Mouse (Mus musculus): Measurements from ENCODE around the gene Cuedc1. TPM values are rescaled to one million over a fixed set of nuclear protein-coding genes. Genes with fewer than 3 reads are reported as not detected.

Gene Cuedc1
- polyA plus RNA-seq, 1 experiment: 42.0 TPM

DNA sequence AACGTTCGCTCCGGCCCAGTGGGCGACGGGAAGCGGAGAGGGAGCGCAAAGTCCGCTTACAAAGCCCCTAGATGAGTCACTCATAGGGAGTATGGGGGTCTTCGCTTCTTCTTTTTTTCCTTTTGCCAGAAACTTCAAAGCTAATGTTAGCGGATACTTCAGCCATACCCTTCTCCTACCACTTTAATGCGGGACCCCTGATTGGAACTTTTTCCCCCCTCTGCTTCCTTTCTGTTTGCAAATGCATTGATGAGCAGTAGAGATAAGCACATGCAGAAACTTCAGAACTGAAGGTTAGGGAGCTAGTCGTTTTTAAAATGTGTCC lies 28.6 kb upstream of the Cuedc1 start:
- peaks cover 11% of the 10 kb centered on the region for H3K4me1 ChIP-seq (ENCODE audit: control insufficient read depth, insufficient read depth, low read length)
- H3K27ac ChIP-seq (ENCODE audit: insufficient read depth, low read length): no peak overlapping the region; the same call in 1 of the 2 replicates
- H3K4me3 ChIP-seq (replicated peaks; ENCODE audit: insufficient read depth, low read depth, low read length): peak overlapping the region; percentile 100
- DNase-seq: no peak
- no peak for TF ChIP-seq CTCF (IDR thresholded peaks at IDR 0.05; ENCODE audit: borderline replicate concordance, insufficient read depth, low read depth, low read length)
- H3K27me3 ChIP-seq (ENCODE audit: control insufficient read depth, insufficient read depth, low read length): no peaks in the 10 kb centered on the region
- WGBS: 1% methylated on average over 12 of the region's 12 CpGs

- Histone ChIP-seq H3K4me3 (replicated peaks; ENCODE audit: insufficient read depth, low read depth, low read length) (peak overlapping the region; percentile 19), H3K27me3 (ENCODE audit: control insufficient read depth, insufficient read depth, low read length) (no peaks in the 10 kb centered on the region), H3K27ac (ENCODE audit: insufficient read depth, low read length) (no peak overlapping the region), H3K4me1 (ENCODE audit: control insufficient read depth, insufficient read depth, low read length) (peaks cover 11% of the 10 kb centered on the region)
- no peak for DNase-seq
- TF ChIP-seq POLR2A (IDR thresholded peaks at IDR 0.05; ENCODE audit: borderline replicate concordance, insufficient read depth, low read length): no peak
- no peak for TF ChIP-seq CTCF (IDR thresholded peaks at IDR 0.05; ENCODE audit: borderline replicate concordance, insufficient read depth, low read depth, low read length)
- 16% methylated on average over 4 of the region's 4 CpGs for WGBS
Observed at GRCm38 (mm10) chr11:88070392-88070791, 27.5 kb upstream of the Cuedc1 start.

GRCm38 (mm10) chr11:88071113-88071512 lies 26.7 kb upstream of the Cuedc1 start:
- H3K4me3 ChIP-seq (replicated peaks; ENCODE audit: insufficient read depth, low read depth, low read length): no peak overlapping the region
- H3K27me3 ChIP-seq (ENCODE audit: control insufficient read depth, insufficient read depth, low read length): no peaks in the 10 kb centered on the region
- H3K4me1 ChIP-seq (ENCODE audit: control insufficient read depth, insufficient read depth, low read length): peaks cover 11% of the 10 kb centered on the region
- no peak for DNase-seq
- 48% methylated on average over 5 of the region's 5 CpGs for WGBS
- no peak for TF ChIP-seq CTCF (IDR thresholded peaks at IDR 0.05; ENCODE audit: borderline replicate concordance, insufficient read depth, low read depth, low read length)
- TF ChIP-seq POLR2A (IDR thresholded peaks at IDR 0.05; ENCODE audit: borderline replicate concordance, insufficient read depth, low read length): no peak
- no peak overlapping the region for H3K27ac ChIP-seq (ENCODE audit: insufficient read depth, low read length)

DNA sequence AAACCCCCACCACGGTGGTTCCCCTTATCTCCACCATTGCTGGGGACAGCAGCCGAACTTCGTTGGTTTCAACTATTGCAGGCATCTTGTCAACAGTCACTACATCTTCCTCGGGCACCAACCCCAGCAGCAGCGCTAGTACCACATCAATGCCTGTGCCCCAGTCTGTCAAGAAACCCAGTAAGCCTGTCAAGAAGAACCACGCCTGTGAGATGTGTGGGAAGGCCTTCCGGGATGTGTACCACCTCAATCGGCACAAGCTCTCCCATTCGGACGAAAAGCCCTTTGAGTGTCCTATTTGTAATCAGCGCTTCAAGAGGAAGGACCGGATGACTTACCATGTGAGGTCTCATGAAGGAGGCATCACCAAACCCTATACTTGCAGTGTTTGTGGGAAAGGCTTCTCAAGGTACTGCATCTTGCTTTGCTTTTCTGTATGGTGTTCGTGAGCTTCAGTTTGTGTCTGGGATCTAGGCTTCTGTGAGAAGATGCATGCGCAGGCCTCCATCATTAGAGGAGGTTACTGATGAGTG lies 24.4 kb upstream of the Cuedc1 start:
- 74% methylated on average over 14 of the region's 14 CpGs for WGBS
- Histone ChIP-seq H3K4me3 (replicated peaks; ENCODE audit: insufficient read depth, low read depth, low read length) (no peak overlapping the region), H3K4me1 (ENCODE audit: control insufficient read depth, insufficient read depth, low read length) (peaks cover 11% of the 10 kb centered on the region), H3K27me3 (ENCODE audit: control insufficient read depth, insufficient read depth, low read length) (no peaks in the 10 kb centered on the region), H3K27ac (ENCODE audit: insufficient read depth, low read length) (no peak overlapping the region)
- no peak for TF ChIP-seq CTCF (IDR thresholded peaks at IDR 0.05; ENCODE audit: borderline replicate concordance, insufficient read depth, low read depth, low read length)
- TF ChIP-seq POLR2A (IDR thresholded peaks at IDR 0.05; ENCODE audit: borderline replicate concordance, insufficient read depth, low read length): no peak
- no peak for DNase-seq

DNA sequence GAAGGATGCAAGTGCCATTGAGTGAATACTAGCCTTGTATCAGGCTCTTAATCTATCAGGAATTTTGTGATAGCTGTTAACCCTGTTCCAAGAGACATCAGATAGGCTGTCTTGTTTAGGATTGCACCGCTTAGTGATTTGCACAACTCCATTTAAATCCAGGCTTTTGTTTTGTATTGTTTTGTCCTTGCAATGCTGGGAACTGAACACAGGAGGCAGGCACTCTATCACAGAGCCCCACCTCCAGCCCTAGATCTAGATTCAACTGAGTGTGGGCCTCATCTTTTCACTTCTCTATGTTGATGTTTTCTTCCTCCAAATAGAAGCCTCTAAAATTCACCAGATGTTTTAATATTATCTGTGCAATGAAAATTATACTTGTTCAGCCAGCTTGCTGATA lies 22.2 kb upstream of the Cuedc1 start:
- no peak overlapping the region for H3K27ac ChIP-seq (ENCODE audit: insufficient read depth, low read length)
- no peaks in the 10 kb centered on the region for H3K27me3 ChIP-seq (ENCODE audit: control insufficient read depth, insufficient read depth, low read length)
- no peak for DNase-seq
- TF ChIP-seq POLR2A (IDR thresholded peaks at IDR 0.05; ENCODE audit: borderline replicate concordance, insufficient read depth, low read length) (no peak), CTCF (IDR thresholded peaks at IDR 0.05; ENCODE audit: borderline replicate concordance, insufficient read depth, low read depth, low read length) (no peak)
- WGBS: 50% methylated on average over 1 of the region's 1 CpGs
- no peak overlapping the region for H3K4me3 ChIP-seq (replicated peaks; ENCODE audit: insufficient read depth, low read depth, low read length)
- peaks cover 11% of the 10 kb centered on the region for H3K4me1 ChIP-seq (ENCODE audit: control insufficient read depth, insufficient read depth, low read length)

GRCm38 (mm10) chr11:88076394-88076793 lies 21.5 kb upstream of the Cuedc1 start:
- no peak for DNase-seq
- H3K27ac ChIP-seq (ENCODE audit: insufficient read depth, low read length): no peak overlapping the region
- no peak for TF ChIP-seq CTCF (IDR thresholded peaks at IDR 0.05; ENCODE audit: borderline replicate concordance, insufficient read depth, low read depth, low read length)
- TF ChIP-seq POLR2A (IDR thresholded peaks at IDR 0.05; ENCODE audit: borderline replicate concordance, insufficient read depth, low read length): no peak
- H3K4me1 ChIP-seq (ENCODE audit: control insufficient read depth, insufficient read depth, low read length): peaks cover 9% of the 10 kb centered on the region
- H3K4me3 ChIP-seq (replicated peaks; ENCODE audit: insufficient read depth, low read depth, low read length): no peak overlapping the region
- H3K27me3 ChIP-seq (ENCODE audit: control insufficient read depth, insufficient read depth, low read length): no peaks in the 10 kb centered on the region
- 82% methylated on average over 1 of the region's 1 CpGs for WGBS

GRCm38 (mm10) chr11:88083699-88084098 lies 14.2 kb upstream of the Cuedc1 start:
- TF ChIP-seq POLR2A (IDR thresholded peaks at IDR 0.05; ENCODE audit: borderline replicate concordance, insufficient read depth, low read length) (no peak), CTCF (IDR thresholded peaks at IDR 0.05; ENCODE audit: borderline replicate concordance, insufficient read depth, low read depth, low read length) (no peak)
- WGBS: 48% methylated on average over 6 of the region's 6 CpGs
- no peak for DNase-seq
- H3K27me3 ChIP-seq (ENCODE audit: control insufficient read depth, insufficient read depth, low read length): no peaks in the 10 kb centered on the region
- no peak overlapping the region for H3K27ac ChIP-seq (ENCODE audit: insufficient read depth, low read length)
- no peaks in the 10 kb centered on the region for H3K4me1 ChIP-seq (ENCODE audit: control insufficient read depth, insufficient read depth, low read length)
- no peak overlapping the region for H3K4me3 ChIP-seq (replicated peaks; ENCODE audit: insufficient read depth, low read depth, low read length)

GRCm38 (mm10) chr11:88086737-88087627 lies 10.9 kb upstream of the Cuedc1 start:
- peak; percentile 94 to 97 for DNase-seq
- no peaks in the 10 kb centered on the region for H3K27me3 ChIP-seq (ENCODE audit: control insufficient read depth, insufficient read depth, low read length)
- no peaks in the 10 kb centered on the region for H3K4me1 ChIP-seq (ENCODE audit: control insufficient read depth, insufficient read depth, low read length)
- peak; percentile 55; the same call in 1 of the 2 replicates for TF ChIP-seq POLR2A (IDR thresholded peaks at IDR 0.05; ENCODE audit: borderline replicate concordance, insufficient read depth, low read length)
- TF ChIP-seq CTCF (IDR thresholded peaks at IDR 0.05; ENCODE audit: borderline replicate concordance, insufficient read depth, low read depth, low read length): no peak
- WGBS: 5% methylated on average over 25 of the region's 25 CpGs
- peak overlapping the region; percentile 40; the same call in 1 of the 2 replicates for H3K27ac ChIP-seq (ENCODE audit: insufficient read depth, low read length)
- peak overlapping the region; percentile 61 for H3K4me3 ChIP-seq (replicated peaks; ENCODE audit: insufficient read depth, low read depth, low read length)
